Mouse (Mus musculus) ES-E14 (cell line): Measurements from ENCODE around the gene BC048562. TPM values are rescaled to one million over a fixed set of nuclear protein-coding genes. Genes with fewer than 3 reads are reported as not detected.

ENCODE experiments used
- DNase-seq: peaks from one replicate; pipeline ENCODE4 v3.0.0-alpha.2; 2013; ENCODE audit warnings: low read depth, low spot score
- H3K27ac ChIP-seq: 2 replicates; pipeline ENCODE4 v1.5.1; 2012; ENCODE audit warnings: low read depth, mild to moderate bottlenecking, low read length, moderate library complexity, mixed read lengths; ENCODE audit not compliant: poor library complexity, insufficient read depth, severe bottlenecking
- H3K36me3 ChIP-seq: 2 replicates; pipeline ENCODE4 v1.6.1; 2012; ENCODE audit warnings: mild to moderate bottlenecking, low read length, moderate library complexity, mixed read lengths; ENCODE audit not compliant: control insufficient read depth, poor library complexity, insufficient read depth, severe bottlenecking
- H3K4me1 ChIP-seq, 2 experiments: fragments of 150-350 bp in 1 of 2; sonication (generic) in 1 of 2; 2 replicates each; pipeline ENCODE4 v1.6.1; 2012; ENCODE audit warnings: low read length in 2 of 2, mild to moderate bottlenecking in 1 of 2, mixed read lengths in 1 of 2; ENCODE audit not compliant: control insufficient read depth in 2 of 2, insufficient read depth in 2 of 2, poor library complexity in 1 of 2
- H3K4me3 ChIP-seq, 2 experiments: fragments of 150-350 bp in 1 of 2; sonication (generic) in 1 of 2; 2 replicates each; pipeline ENCODE4 v1.5.1; 2012; ENCODE audit warnings: low read length in 2 of 2, low read depth in 1 of 2, mild to moderate bottlenecking in 1 of 2, mixed read lengths in 1 of 2; ENCODE audit not compliant: insufficient read depth in 1 of 2, poor library complexity in 1 of 2, severe bottlenecking in 1 of 2
- H3K9ac ChIP-seq: 2 replicates; pipeline ENCODE4 v1.6.1; 2012; ENCODE audit warnings: low read depth, mild to moderate bottlenecking, low read length, mixed read lengths; ENCODE audit not compliant: poor library complexity, insufficient read depth, severe bottlenecking
- H3K9me3 ChIP-seq: fragments of 150-350 bp; sonication (generic); 2 replicates; pipeline ENCODE4 v1.6.1; 2012; ENCODE audit warnings: low read depth, mild to moderate bottlenecking, low read length; ENCODE audit not compliant: control insufficient read depth, insufficient read depth
- CHD2 ChIP-seq: IDR thresholded peaks from 2 replicates; pipeline ENCODE4 v1.6.1; 2014; ENCODE audit warnings: mild to moderate bottlenecking, low read depth, low read length, inconsistent platforms
- HCFC1 ChIP-seq: IDR thresholded peaks from 2 replicates; pipeline ENCODE4 v1.6.1; 2012; ENCODE audit warnings: low read length, inconsistent platforms, borderline replicate concordance; ENCODE audit not compliant: insufficient read depth
- MAFK ChIP-seq: IDR thresholded peaks from 2 replicates; pipeline ENCODE4 v1.6.1; 2014; ENCODE audit warnings: mild to moderate bottlenecking, low read depth, low read length, inconsistent platforms; ENCODE audit not compliant: insufficient read depth
- ZC3H11A ChIP-seq: IDR thresholded peaks from 2 replicates; pipeline ENCODE4 v1.6.1; 2012; ENCODE audit warnings: low read depth, mild to moderate bottlenecking, inconsistent platforms, low read length, borderline replicate concordance
- ZNF384 ChIP-seq: IDR thresholded peaks from 2 replicates; pipeline ENCODE4 v1.6.1; 2012; ENCODE audit warnings: low read depth, low read length, inconsistent platforms
- in situ Hi-C, 2 experiments: fragments of 600-800 bp; cut with MboI; formaldehyde crosslinking; loops; one replicate each; pipeline ENCODE4 v1.15.1; 2025; ENCODE audit warnings: low sequenced_read_pairs in 2 of 2, inconsistent platforms in 1 of 2; ENCODE audit not compliant: unreplicated experiment in 2 of 2
- total RNA-seq: library from RNA; depleted of rRNA; stranded (reverse); fragments of 300-350 nt; gene quantifications from 2 replicates; pipeline ENCODE4 v1.2.3, GENCODE M21; 2012; rRNA removed

BC048562 gene
- not detected in 2 replicates for total RNA-seq

GRCm38 (mm10) chr9:108436182-108436581 is at the start of gene BC048562:
BC048562 (plus strand) TSS chr9:108436482.
- Histone ChIP-seq H3K9me3 (no peaks in the 10 kb centered on the region), H3K9ac (no peak within 1 kb of the TSS), H3K4me1 (no peaks in the 10 kb centered on the region; a peak in 1 of 4 replicates), H3K27ac (no peak within 1 kb of the TSS), H3K4me3 (no peak within 1 kb of the TSS), H3K36me3 (no peaks in the 10 kb centered on the region)
- no peak for DNase-seq
- in situ Hi-C loops = no loop called here
- no peak for TF ChIP-seq ZNF384
- no peak for TF ChIP-seq HCFC1
- no peak for TF ChIP-seq MAFK
- no peak for TF ChIP-seq CHD2
- TF ChIP-seq ZC3H11A = no peak

- Histone ChIP-seq H3K4me3 (no peak overlapping the region), H3K36me3 (peaks cover 23% of the 10 kb centered on the region)
- in situ Hi-C loops = no loop called here
Observed at GRCm38 (mm10) chr9:108386816-108387215, 49.5 kb upstream of the BC048562 start.

GRCm38 (mm10) chr9:108388601-108389000 is 47.7 kb upstream of the BC048562 start:
- Histone ChIP-seq H3K9ac (no peak overlapping the region), H3K27ac (no peak overlapping the region), H3K9me3 (no peaks in the 10 kb centered on the region), H3K36me3 (peaks cover 21% of the 10 kb centered on the region), H3K4me3 (no peak overlapping the region), H3K4me1 (peaks cover 2 to 18% of the 10 kb centered on the region in 2 experiments; a peak in 3 of 4 replicates)
- in situ Hi-C loops = no loop called here
- TF ChIP-seq CHD2 (no peak), MAFK (no peak), ZNF384 (no peak), HCFC1 (no peak), ZC3H11A (no peak)
- no peak for DNase-seq

More at GRCm38 (mm10) chr9:108386816-108387215, 49.5 kb upstream of the BC048562 start:
- no peak overlapping the region for H3K27ac ChIP-seq
- TF ChIP-seq CHD2 (no peak), ZNF384 (no peak), ZC3H11A (no peak), MAFK (no peak), HCFC1 (no peak)
- peaks cover 0 to 15% of the 10 kb centered on the region in 2 experiments; a peak in 2 of 4 replicates for H3K4me1 ChIP-seq
- no peak for DNase-seq
- H3K9ac ChIP-seq = no peak overlapping the region
- H3K9me3 ChIP-seq = no peaks in the 10 kb centered on the region

- no peaks in the 10 kb centered on the region for H3K9me3 ChIP-seq
- no peak overlapping the region for H3K27ac ChIP-seq
- H3K4me3 ChIP-seq = no peak overlapping the region
- TF ChIP-seq HCFC1 (no peak), CHD2 (no peak), ZC3H11A (no peak), MAFK (no peak), ZNF384 (no peak)
- no peak for DNase-seq
- peaks cover 2 to 17% of the 10 kb centered on the region in 2 experiments; a peak in 3 of 4 replicates for H3K4me1 ChIP-seq
- in situ Hi-C loops = no loop called here
- H3K9ac ChIP-seq = no peak overlapping the region
- peaks cover 19% of the 10 kb centered on the region for H3K36me3 ChIP-seq
Observed at GRCm38 (mm10) chr9:108389220-108389619, 47.1 kb upstream of the BC048562 start.
